ENCODE assay signal across 8 mouse cellular contexts in the genomic region with DNA sequence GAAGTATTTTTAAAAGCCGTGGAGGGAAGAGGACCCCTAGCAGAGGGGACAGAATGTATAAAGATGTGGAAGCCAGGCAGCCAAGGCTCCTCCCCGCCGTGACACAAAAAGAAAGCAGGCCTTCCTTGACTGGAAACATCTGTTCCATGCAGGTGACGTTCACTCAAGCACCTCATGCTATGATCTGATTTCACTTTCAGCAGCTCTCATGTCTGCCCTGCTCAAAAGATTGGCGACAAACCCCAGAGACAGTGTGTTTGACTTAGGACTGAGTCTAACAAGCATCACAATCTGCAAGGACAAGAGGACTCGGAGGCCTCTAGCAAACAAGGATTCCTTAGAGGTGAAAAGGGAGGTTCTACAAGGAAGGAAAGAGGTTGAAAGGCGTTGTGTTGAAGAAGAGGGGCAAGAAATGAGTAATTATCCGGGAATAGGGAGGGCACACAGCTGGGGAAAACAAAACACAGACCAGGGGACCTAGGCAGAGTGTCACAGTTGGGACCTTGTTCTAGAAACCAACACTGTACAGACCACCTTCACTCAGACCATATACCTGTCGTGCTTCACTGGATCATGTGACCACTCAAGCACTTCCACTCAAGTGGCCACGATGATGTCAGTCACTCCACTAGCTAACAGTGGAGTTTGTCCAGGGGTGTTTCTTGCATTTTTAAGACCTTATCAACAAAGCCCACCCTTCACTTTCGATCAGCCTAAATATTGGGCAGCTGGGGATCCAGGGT. TPM values are rescaled to one million over a fixed set of nuclear protein-coding genes. Genes with fewer than 3 reads are reported as not detected.
A peak's percentile ranks its signal among the peaks of the same experiment; 100 is the strongest.
DNase-seq lines count a peak whose midpoint lies in the region; ATAC-seq and TF ChIP-seq lines count a peak whose summit lies in the region.
"Had no signal": no experiment of that assay in that cellular context is flagged by ENCODE, and none has a peak within 500 bp of the region (broad histone marks: within the 10 kb centered on the region; RNA-seq: fewer than 3 reads in every experiment).

No protein-coding gene starts in this region.

- no peak overlapping the region for H3K4me3 ChIP-seq in embryonic facial prominence, embryonic 10.5 days
- H3K4me3 ChIP-seq in forebrain, embryonic 12.5 days (replicated peaks) = no peak overlapping the region
- H3K4me3 ChIP-seq in limb, embryonic 12.5 days (replicated peaks) = no peak overlapping the region
- no peak overlapping the region for H3K4me3 ChIP-seq in midbrain, postnatal 0 days (ENCODE audit: low read depth, low read length)
- H3K4me3 ChIP-seq in liver, embryonic 12.5 days = no peak overlapping the region
- H3K4me3 ChIP-seq in gastrocnemius, adult 2 months = no peak overlapping the region

- H3K27me3 ChIP-seq in embryonic facial prominence, embryonic 10.5 days (replicated peaks; ENCODE audit: low read depth, poor library complexity, severe bottlenecking) = no peaks in the 10 kb centered on the region
- H3K27me3 ChIP-seq in forebrain, embryonic 12.5 days = 0 out of 2 replicates have a peak, but pooled peaks cover 3% of the 10 kb centered on the region
- no peaks in the 10 kb centered on the region for H3K27me3 ChIP-seq in limb, embryonic 12.5 days
- H3K27me3 ChIP-seq in midbrain, postnatal 0 days (ENCODE audit: insufficient read depth, low read length) = no peaks in the 10 kb centered on the region
- peaks cover 30% of the 10 kb centered on the region for H3K27me3 ChIP-seq in liver, embryonic 12.5 days (replicated peaks)

- peaks cover 32% of the 10 kb centered on the region for H3K4me1 ChIP-seq in embryonic facial prominence, embryonic 10.5 days
- peaks cover 21% of the 10 kb centered on the region for H3K4me1 ChIP-seq in forebrain, embryonic 12.5 days
- H3K4me1 ChIP-seq in limb, embryonic 12.5 days (replicated peaks) = peaks cover 23% of the 10 kb centered on the region
- peaks cover 4% of the 10 kb centered on the region; the same call in 1 of the 2 replicates for H3K4me1 ChIP-seq in midbrain, postnatal 0 days (ENCODE audit: insufficient read depth, low read length)
- H3K4me1 ChIP-seq in liver, embryonic 12.5 days = peaks cover 7% of the 10 kb centered on the region

- ATAC-seq in forebrain, embryonic 12.5 days (ENCODE audit: low FRiP score) = peak; percentile 31; the same call in 1 of the 2 replicates
- ATAC-seq in limb, embryonic 12.5 days (ENCODE audit: insufficient number of reproducible peaks, insufficient read depth, low FRiP score, low TSS enrichment, low read depth) = no peak
- ATAC-seq in midbrain, postnatal 0 days (ENCODE audit: low FRiP score) = no peak
- ATAC-seq in liver, embryonic 12.5 days = no peak

- H3K4me2 ChIP-seq in forebrain, embryonic 12.5 days = peak overlapping the region; percentile 58; the same call in 1 of the 2 replicates
- peak overlapping the region; percentile 69 for H3K4me2 ChIP-seq in limb, embryonic 12.5 days
- H3K4me2 ChIP-seq in midbrain, postnatal 0 days (ENCODE audit: low read depth, low read length, poor library complexity, severe bottlenecking) = no peak overlapping the region
- H3K4me2 ChIP-seq in liver, embryonic 12.5 days = no peak overlapping the region

- no peaks in the 10 kb centered on the region for H3K36me3 ChIP-seq in embryonic facial prominence, embryonic 10.5 days (replicated peaks)
- H3K36me3 ChIP-seq in forebrain, embryonic 12.5 days (replicated peaks) = no peaks in the 10 kb centered on the region
- H3K36me3 ChIP-seq in limb, embryonic 12.5 days = no peaks in the 10 kb centered on the region
- no peaks in the 10 kb centered on the region for H3K36me3 ChIP-seq in midbrain, postnatal 0 days (ENCODE audit: insufficient read depth, low read length)
- no peaks in the 10 kb centered on the region for H3K36me3 ChIP-seq in liver, embryonic 12.5 days

- 57% methylated on average over 11 of the region's 11 CpGs for WGBS in embryonic facial prominence, embryonic 10.5 days
- 64% methylated on average over 11 of the region's 11 CpGs for WGBS in forebrain, embryonic 12.5 days
- WGBS in limb, embryonic 12.5 days = 36% methylated on average over 11 of the region's 11 CpGs
- WGBS in midbrain, postnatal 0 days = 70% methylated on average over 11 of the region's 11 CpGs
- 51% methylated on average over 11 of the region's 11 CpGs for WGBS in liver, embryonic 12.5 days (ENCODE audit: insufficient replicate concordance)

- no peak for TF ChIP-seq CTCF in midbrain, postnatal 0 days (IDR thresholded peaks at IDR 0.05)
- no peak for TF ChIP-seq CTCF in gastrocnemius, adult 2 months (IDR thresholded peaks at IDR 0.05)

- H3K9me3 ChIP-seq in embryonic facial prominence, embryonic 10.5 days = no peaks in the 10 kb centered on the region
- no peaks in the 10 kb centered on the region for H3K9me3 ChIP-seq in forebrain, embryonic 12.5 days
- no peaks in the 10 kb centered on the region for H3K9me3 ChIP-seq in limb, embryonic 12.5 days
- H3K9me3 ChIP-seq in midbrain, postnatal 0 days (ENCODE audit: low read length) = no peaks in the 10 kb centered on the region
- no peaks in the 10 kb centered on the region for H3K9me3 ChIP-seq in liver, embryonic 12.5 days (replicated peaks)
- H3K9me3 ChIP-seq: megakaryocyte, embryonic 14.5 days had no signal

- intact Hi-C loops in gastrocnemius, adult 2 months (cut with DNase I) = loop anchor here (1.0 to 2.0 kb wide), 2 partner anchors 69 to 77 kb away; no protein-coding TSS in a partner anchor

- H3K9ac ChIP-seq in forebrain, embryonic 12.5 days = 0 out of 2 replicates have a peak overlapping the region, but pooled peaks have one; percentile 53
- H3K9ac ChIP-seq in limb, embryonic 12.5 days (replicated peaks) = no peak overlapping the region
- H3K9ac ChIP-seq in midbrain, postnatal 0 days (replicated peaks; ENCODE audit: low read length, poor library complexity, severe bottlenecking) = no peak overlapping the region
- H3K9ac ChIP-seq in liver, embryonic 12.5 days = no peak overlapping the region

- peak overlapping the region; percentile 83 for H3K27ac ChIP-seq in embryonic facial prominence, embryonic 10.5 days (replicated peaks)
- H3K27ac ChIP-seq in forebrain, embryonic 12.5 days = peak overlapping the region; percentile 82
- peak overlapping the region; percentile 53; the same call in 1 of the 2 replicates for H3K27ac ChIP-seq in limb, embryonic 12.5 days
- H3K27ac ChIP-seq in midbrain, postnatal 0 days (ENCODE audit: low read depth, low read length) = 0 out of 2 replicates have a peak overlapping the region, but pooled peaks have one; percentile 67
- H3K27ac ChIP-seq in liver, embryonic 12.5 days = no peak overlapping the region
- H3K27ac ChIP-seq in gastrocnemius, adult 2 months = no peak overlapping the region

- DNase-seq in embryonic facial prominence, embryonic 10.5 days (ENCODE audit: low spot score) = peak; percentile 45
- no peak for DNase-seq in midbrain, postnatal 0 days (ENCODE audit: low spot score)
- DNase-seq in testis, postnatal 14 days (ENCODE audit: low spot score) = no peak
- DNase-seq in gastrocnemius, adult 2 months = no peak

RNA-seq across cellular contexts. Expression of a gene that starts 27.2 kb away (rescaled TPM):
- not detected in 2 replicates for polyA plus RNA-seq in embryonic facial prominence, embryonic 10.5 days (2016; fragmentation: Nextera tagmentation; extraction: Ambion mirVana)
- not detected in 2 replicates for polyA plus RNA-seq in forebrain, embryonic 12.5 days (2016; fragmentation: Nextera tagmentation; extraction: Ambion mirVana)
- polyA plus RNA-seq in limb, embryonic 12.5 days (2016; fragmentation: Nextera tagmentation; extraction: Ambion mirVana) = not detected in 2 replicates
- not detected in 2 replicates for total RNA-seq in midbrain, postnatal 0 days (2014; rRNA removed)
- not detected in 2 replicates for polyA plus RNA-seq in midbrain, postnatal 0 days (2015; fragmentation: Nextera tagmentation; extraction: Ambion mirVana)
- not detected in 2 replicates for polyA plus RNA-seq in liver, embryonic 12.5 days (2016; fragmentation: Nextera tagmentation; extraction: Ambion mirVana)
- total RNA-seq in gastrocnemius, adult 2 months (2021) = not detected

RNA-seq across cellular contexts. Expression of a gene that starts 41.4 kb away (rescaled TPM):
- polyA plus RNA-seq in embryonic facial prominence, embryonic 10.5 days (2016; fragmentation: Nextera tagmentation; extraction: Ambion mirVana) = 0.69 and 1.2 TPM in 2 replicates
- polyA plus RNA-seq in forebrain, embryonic 12.5 days (2016; fragmentation: Nextera tagmentation; extraction: Ambion mirVana) = 0.46 and 0.81 TPM in 2 replicates
- polyA plus RNA-seq in limb, embryonic 12.5 days (2016; fragmentation: Nextera tagmentation; extraction: Ambion mirVana) = 1.1 and 1.9 TPM in 2 replicates
- 0.11 and 0.28 TPM in 2 replicates for total RNA-seq in midbrain, postnatal 0 days (2014; rRNA removed)
- polyA plus RNA-seq in midbrain, postnatal 0 days (2015; fragmentation: Nextera tagmentation; extraction: Ambion mirVana) = 0.50 and 0.93 TPM in 2 replicates
- 0.93 and 1.2 TPM in 2 replicates for polyA plus RNA-seq in liver, embryonic 12.5 days (2016; fragmentation: Nextera tagmentation; extraction: Ambion mirVana)
- total RNA-seq in gastrocnemius, adult 2 months (2021) = 1 to 10 TPM in 1 of 2 experiments, under 1 TPM in 1; 0.66 to 1.3 TPM

Comparison
In these comparisons a context has a peak if more than half of its experiments do, and no peak if none do; other contexts are left out.
1. H3K27ac ChIP-seq: peak in embryonic facial prominence, embryonic 10.5 days (single experiment), forebrain, embryonic 12.5 days (single experiment), limb, embryonic 12.5 days (single experiment) and midbrain, postnatal 0 days (single experiment); none in liver, embryonic 12.5 days (single experiment) and gastrocnemius, adult 2 months (single experiment).
2. H3K4me2 ChIP-seq: peak in forebrain, embryonic 12.5 days (single experiment) and limb, embryonic 12.5 days (single experiment); none in midbrain, postnatal 0 days (single experiment) and liver, embryonic 12.5 days (single experiment).